Mouse (Mus musculus): ENCODE measurements around the gene Chrng.

DNA sequence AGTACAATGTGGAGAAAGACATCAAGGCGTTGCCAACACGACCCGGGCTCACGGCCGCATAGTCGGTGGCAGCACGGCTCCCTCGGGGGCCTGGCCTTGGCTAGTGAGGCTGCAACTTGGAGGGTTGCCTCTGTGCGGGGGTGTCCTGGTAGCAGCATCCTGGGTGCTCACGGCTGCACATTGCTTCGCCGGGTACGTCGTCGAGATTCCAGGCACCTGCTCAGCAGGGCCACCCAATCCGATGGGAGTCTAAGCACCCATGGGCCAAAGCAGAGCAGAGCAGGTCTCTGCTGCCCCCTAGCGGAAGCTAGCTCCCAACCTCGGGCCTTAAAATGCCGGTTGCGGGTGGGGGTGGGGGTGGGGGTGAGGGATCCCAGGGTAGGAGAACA is 19.7 kb upstream of the Chrng start:
- TF ChIP-seq GATA1 (IDR thresholded peaks at IDR 0.05; ENCODE audit: low read length): no peak
- TF ChIP-seq TAL1 (IDR thresholded peaks at IDR 0.05; ENCODE audit: low read length): no peak
